Mouse (Mus musculus) hematopoietic stem cell, adult 5-6 weeks (primary cell): ENCODE data around the gene 9330182O14Rik. TPM values are rescaled to one million over a fixed set of nuclear protein-coding genes. Genes with fewer than 3 reads are reported as not detected.

ENCODE experiments used
- ATAC-seq, 2 experiments: fragments of 125-278 bp in 1 of 2; replicated peaks in 1 of 2; 2 replicates each; pipeline ENCODE4 v1.8.0; 2016 to 2017; ENCODE audit warnings: inconsistent platforms in 2 of 2, mild to moderate bottlenecking in 2 of 2, moderate number of reproducible peaks in 2 of 2, low read depth in 1 of 2, moderate TSS enrichment in 1 of 2; ENCODE audit not compliant: low FRiP score in 2 of 2, poor library complexity in 2 of 2, severe bottlenecking in 2 of 2, insufficient read depth in 1 of 2, low TSS enrichment in 1 of 2
- total RNA-seq: library from RNA; stranded (forward); fragments of 172-1452, 232-1000 nt; gene quantifications from 2 replicates; pipeline ENCODE4 v1.2.3, GENCODE M21; 2017

9330182O14Rik gene
- 0.94 TPM in 1 of 2 replicates, not detected in the other for total RNA-seq

DNA sequence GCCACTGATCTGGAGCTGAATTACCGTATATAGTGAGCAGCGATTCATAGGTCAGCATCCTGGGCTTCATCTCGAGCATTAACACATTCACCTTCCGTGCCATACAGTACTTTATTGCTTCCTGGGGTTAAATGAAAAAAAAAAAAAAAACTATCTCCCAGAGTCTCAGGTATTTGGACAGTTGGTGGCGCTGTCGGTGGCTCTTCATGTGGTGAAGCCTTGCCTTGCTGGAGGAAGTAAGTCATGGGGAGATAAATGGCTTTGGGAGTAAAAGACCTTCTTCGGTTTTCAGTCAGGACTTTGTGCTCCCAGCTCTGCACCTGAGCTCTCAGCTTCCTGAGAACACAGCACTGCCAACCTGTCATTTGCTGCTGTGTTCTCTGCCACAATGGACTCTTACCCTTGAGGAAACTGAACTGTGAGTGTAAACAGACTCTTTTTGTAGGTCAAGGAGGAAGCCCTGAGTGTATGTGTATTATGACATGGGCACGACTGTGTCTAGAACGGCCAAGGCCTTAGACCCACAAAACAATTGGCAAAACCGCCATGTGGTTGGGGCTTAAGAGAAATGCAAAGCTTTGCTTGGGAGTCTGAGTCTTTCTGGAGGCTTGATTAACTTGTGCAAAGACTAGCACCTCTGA lies at the start of gene 9330182O14Rik:
TSS of gene 9330182O14Rik (plus strand) at position 214 of the 641 bp plus-strand sequence.
- peak; percentile 28 to 59; a peak in 3 of 4 replicates for ATAC-seq

- no peak for ATAC-seq
Observed at GRCm38 (mm10) chr15:40103304-40103703, 30.9 kb upstream of the 9330182O14Rik start.

DNA sequence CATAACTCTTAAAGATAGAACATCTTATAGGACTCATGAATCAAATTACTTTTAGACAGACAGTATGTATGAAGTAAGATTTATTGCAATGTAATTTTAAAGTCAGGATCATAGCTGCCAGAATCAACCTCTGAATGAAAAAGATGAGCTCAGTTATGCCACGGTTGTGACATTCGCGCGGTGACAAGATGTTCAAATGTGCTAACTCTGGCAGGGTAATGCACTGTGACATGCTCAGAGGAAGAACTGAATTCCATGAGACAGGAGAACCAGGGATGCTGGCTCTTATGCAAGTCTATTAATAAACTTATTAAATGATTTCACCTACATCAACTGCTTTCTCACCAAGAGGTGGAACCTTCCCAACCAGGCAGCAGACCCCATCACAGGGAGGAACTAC lies 28.5 kb upstream of the 9330182O14Rik start:
- ATAC-seq: no peak

- no peak for ATAC-seq
Observed at GRCm38 (mm10) chr15:40113888-40114576, 20.1 kb upstream of the 9330182O14Rik start.

DNA sequence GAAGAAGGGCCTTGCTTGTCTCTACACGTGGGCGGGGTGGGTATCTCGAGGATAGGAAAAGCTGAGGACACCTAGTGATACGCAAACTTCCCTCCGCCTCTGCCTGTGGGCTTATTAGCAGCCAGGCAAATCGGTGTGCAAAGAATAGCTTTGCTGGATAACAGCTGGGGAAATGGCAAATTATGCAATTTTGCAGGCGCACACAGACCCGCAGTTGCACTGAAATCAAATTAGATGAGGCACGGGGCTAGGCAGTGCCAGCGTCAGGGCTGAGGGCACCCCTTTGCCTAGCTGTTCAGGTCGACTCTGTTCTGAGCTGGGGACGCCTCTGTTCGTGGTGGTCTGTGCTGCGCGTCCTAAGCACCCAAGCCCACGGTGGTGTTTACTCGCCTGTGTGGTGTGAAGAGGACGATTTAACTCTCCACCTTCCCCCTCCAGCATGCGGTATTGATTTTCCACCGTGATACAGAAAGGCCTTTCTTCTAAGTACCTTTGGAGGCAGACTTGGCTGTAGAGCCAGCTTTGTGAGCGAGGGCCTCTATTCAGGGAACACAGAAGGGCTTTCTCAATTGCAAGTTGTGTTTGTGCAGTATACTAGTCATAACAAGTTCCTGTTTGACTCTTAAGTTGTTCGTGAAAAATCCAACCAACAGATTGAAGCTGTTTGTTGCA lies 19.4 kb upstream of the 9330182O14Rik start:
- ATAC-seq: no peak

DNA sequence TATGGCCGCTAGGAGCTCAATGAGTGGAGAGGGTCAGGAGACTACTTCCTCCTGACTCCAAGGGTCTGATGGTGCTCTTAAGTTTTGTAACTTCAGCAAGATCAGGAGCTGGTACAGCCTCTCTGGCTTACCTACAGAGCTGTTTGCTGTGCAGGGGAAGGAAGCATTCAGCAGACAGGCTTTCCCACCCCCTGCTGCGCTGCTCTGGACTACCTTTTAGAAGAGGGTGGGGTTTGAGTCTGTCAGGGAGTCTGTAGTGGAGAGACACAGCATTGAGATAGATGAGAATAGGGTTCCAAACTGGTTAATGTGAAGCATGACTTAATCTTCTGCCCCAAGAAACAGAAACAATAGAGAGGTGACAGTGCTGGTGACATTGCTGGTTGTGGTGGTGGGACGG lies 17.8 kb upstream of the 9330182O14Rik start:
- ATAC-seq: no peak

DNA sequence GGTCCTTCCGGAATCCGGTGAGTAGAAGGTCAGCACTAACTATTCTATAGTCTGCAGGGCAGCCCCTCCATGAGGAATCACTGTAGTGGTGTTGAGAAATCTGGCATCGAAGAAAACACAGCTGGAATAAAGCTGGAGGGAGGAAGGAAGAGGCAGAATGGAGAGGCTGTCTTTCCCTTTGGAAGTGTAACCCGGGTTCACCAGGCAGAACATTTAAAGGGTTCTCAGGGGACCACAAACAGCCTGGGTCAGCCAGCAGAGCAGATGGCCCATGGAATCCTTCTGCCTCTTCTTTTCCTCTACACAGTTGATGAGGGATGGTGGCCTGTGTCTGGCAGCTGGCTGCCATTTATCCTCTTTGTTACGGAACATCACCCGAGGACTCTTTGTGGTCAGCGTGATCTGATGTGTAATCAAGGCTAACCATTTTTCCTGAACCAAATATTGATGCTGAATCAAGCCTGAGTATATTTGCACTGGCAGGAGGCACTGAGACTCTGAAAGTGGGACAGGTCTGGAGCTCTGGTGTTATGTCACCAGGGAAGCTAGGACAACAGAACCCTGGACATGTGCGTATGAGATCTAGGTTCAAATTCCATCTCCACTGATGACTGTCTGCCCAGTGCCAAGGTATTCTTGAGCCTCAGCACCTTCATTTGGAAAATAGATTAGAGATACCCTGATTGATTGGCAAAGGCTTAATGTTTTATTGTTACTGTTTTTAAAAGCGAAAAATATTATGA lies 9.8 kb upstream of the 9330182O14Rik start:
- no peak for ATAC-seq

GRCm38 (mm10) chr15:40129496-40129895 lies 4.7 kb upstream of the 9330182O14Rik start:
- ATAC-seq: no peak

DNA sequence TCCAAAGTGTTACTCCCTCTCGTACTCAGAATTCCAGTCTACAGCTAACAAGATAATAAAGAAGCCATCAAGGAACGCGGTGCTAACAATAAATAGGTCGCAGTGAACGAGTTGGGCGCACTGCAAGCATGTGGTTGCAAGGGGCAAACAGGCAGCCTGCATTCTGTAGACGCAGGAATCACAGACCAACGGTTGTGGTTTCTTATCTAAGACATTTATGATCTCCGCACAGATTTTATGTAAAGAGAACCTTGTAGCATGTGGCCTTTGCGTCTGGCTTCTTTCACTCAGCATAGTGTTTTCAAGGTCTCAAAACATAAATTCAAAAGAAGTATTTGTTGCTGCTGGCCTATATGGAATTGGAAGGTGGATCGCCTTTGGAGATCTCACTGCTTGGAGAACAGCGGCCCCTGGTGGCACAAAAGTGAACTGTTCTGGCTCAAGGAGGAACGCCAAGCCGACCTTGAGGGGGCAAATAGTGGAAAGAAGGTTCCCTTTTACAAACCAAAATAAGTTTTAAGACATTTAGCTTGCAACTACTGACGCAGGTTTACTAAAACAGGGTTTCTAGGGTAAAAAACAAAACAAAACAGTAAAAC lies 3.2 kb upstream of the 9330182O14Rik start:
- ATAC-seq: peak; percentile 73 to 86

DNA sequence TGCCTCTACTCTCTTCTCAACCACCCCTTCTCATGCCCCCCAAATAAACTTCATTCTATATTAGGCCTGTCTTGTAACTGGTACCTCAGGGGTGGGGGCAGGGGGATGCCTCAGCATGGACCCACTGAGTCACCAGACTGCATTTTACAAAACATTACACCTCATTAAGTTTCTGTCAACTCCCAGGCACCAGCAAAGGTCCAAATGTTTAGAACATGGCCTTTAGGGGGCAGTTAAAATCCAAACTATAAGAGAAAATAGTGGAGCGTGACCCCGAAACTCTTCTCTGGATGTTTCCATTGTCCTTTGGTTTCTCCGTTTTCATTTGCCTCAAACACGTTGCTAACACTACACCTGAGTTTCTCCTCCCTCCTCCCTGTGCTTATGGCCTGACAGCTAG lies 1.8 kb upstream of the 9330182O14Rik start:
- no peak for ATAC-seq

- ATAC-seq: peak; percentile 56 to 70; a peak in 3 of 4 replicates
Observed at GRCm38 (mm10) chr15:40144221-40144620, 10.1 kb downstream of the 9330182O14Rik start.

- no peak for ATAC-seq
Observed at GRCm38 (mm10) chr15:40157683-40158082, 23.5 kb downstream of the 9330182O14Rik start.

DNA sequence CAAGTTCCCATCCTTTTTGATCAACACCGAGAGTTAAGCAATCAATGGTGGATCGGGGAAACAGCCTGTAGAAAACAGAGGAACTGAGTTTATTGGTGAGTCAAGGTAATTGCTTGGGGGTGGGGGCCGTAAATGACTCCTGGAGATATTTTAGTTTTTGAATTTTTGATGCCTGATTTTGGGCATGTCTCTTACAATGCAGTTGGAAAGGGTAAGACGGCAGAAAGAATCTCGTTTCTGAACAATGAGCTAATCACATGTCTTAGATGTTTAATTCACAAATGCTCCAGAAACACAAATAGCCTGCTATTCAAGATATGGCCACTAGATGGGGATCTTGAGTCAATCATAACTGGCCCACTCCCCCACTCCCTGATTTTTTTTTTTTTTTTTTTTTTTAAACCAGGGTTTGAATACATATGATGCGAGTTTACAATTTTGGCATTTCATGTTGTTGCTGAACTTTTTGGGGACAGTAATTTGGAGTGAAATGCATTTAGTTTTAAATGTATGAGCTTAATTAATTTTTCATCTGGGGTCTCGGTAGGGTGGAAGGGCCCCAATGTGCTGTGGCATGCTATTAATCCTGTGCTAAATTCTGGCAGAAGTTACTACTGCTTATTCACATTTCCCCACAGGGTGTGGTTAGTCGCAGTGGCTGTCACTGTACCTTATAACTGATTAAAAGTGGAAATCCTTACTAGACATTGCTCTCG lies 32.6 kb downstream of the 9330182O14Rik start:
- ATAC-seq: peak; percentile 46 to 51; a peak in 1 of 4 replicates

GRCm38 (mm10) chr15:40167276-40168139 lies 33.3 kb downstream of the 9330182O14Rik start:
- no peak for ATAC-seq

- ATAC-seq: no peak
Observed at GRCm38 (mm10) chr15:40168140-40168688, 34.0 kb downstream of the 9330182O14Rik start.

DNA sequence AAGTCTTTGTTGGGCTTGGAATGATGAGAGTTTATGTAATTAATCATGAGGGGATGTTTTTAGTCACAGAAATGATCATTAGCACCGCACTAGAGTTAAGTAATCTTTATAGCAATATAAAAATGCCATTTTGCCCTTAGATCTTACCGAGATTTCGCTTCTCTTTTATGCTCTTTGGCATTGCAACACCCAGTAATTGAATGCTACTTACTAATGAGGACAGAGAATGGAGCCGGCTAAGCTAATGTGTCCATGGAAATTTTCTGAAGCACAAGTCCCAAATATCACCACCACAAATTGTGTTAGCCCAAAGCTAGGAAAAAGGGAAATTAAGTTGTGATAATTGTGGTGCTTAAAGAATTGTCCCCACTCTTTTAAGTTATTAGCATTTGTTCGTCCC lies 34.9 kb downstream of the 9330182O14Rik start:
- no peak for ATAC-seq
